Mouse (Mus musculus) B cell, adult (primary cell): ENCODE data around the gene Dctn1. TPM values are rescaled to one million over a fixed set of nuclear protein-coding genes. Genes with fewer than 3 reads are reported as not detected.

ENCODE experiments used
- total RNA-seq: library from RNA; stranded (reverse); gene quantifications from 4 replicates; pipeline ENCODE4 v1.2.4, GENCODE M21; 2023; ENCODE audit not compliant: inconsistent age

Gene Dctn1
- total RNA-seq = 108 to 117 TPM (median 110 TPM) in 4 replicates

GRCm38 (mm10) chr6:83165607-83166242 is at the start of gene Dctn1:
Gene Dctn1 (plus strand): TSS chr6:83165920.

GRCm38 (mm10) chr6:83120930-83121862 is 44.5 kb upstream of the Dctn1 start, which contains the start of gene Wbp1:
Gene Wbp1 (minus strand): TSS chr6:83121559.

GRCm38 (mm10) chr6:83125331-83125730 is 40.4 kb upstream of the Dctn1 start, which contains the start of gene Ino80b:
Gene Ino80b (minus strand): TSS chr6:83125431.

GRCm38 (mm10) chr6:83134951-83135513 is 30.7 kb upstream of the Dctn1 start, which contains the start of gene Rtkn:
Gene Rtkn (plus strand): TSS chr6:83135463.

GRCm38 (mm10) chr6:83156259-83156684 is 9.4 kb upstream of the Dctn1 start, which contains the start of the genes Wdr54 and 1700003E16Rik:
Gene Wdr54 (minus strand): TSS chr6:83156397.
Gene 1700003E16Rik (plus strand): TSS chr6:83156404.

GRCm38 (mm10) chr6:83219814-83220213 is 54.1 kb downstream of the Dctn1 start, which contains the start of gene Slc4a5:
Gene Slc4a5 (plus strand): TSS chr6:83219828.

Other genes with a start within 250 kb of the Dctn1 start
- 0.24 to 0.64 TPM (median 0.47 TPM) in 4 replicates for gene Sema4f, start 226.2 kb upstream of the Dctn1 start, total RNA-seq
- gene M1ap, start 219.0 kb upstream of the Dctn1 start, total RNA-seq = 4.1 to 6.3 TPM (median 4.5 TPM) in 4 replicates
- 27.3 to 33.2 TPM (median 32.8 TPM) in 4 replicates for gene Dok1, start 132.4 kb upstream of the Dctn1 start, total RNA-seq
- 0.39 to 1.2 TPM (median 0.51 TPM) in 4 replicates for gene Loxl3, start 131.7 kb upstream of the Dctn1 start, total RNA-seq
- 361 to 403 TPM (median 382 TPM) in 4 replicates for gene Aup1, start 111.4 kb upstream of the Dctn1 start, total RNA-seq
- gene Htra2, start 110.6 kb upstream of the Dctn1 start, total RNA-seq = 50.0 to 64.9 TPM (median 56.3 TPM) in 4 replicates
- 9.5 to 12.1 TPM (median 10.8 TPM) in 4 replicates for gene Dqx1, start 108.1 kb upstream of the Dctn1 start, total RNA-seq
- gene Tlx2, start 95.6 kb upstream of the Dctn1 start, total RNA-seq = not detected in 4 replicates
- 16.8 to 24.7 TPM (median 20.9 TPM) in 4 replicates for gene Pcgf1, start 88.1 kb upstream of the Dctn1 start, total RNA-seq
- gene Lbx2, start 79.6 kb upstream of the Dctn1 start, total RNA-seq = not detected in 4 replicates
- 15.9 to 23.6 TPM (median 20.1 TPM) in 4 replicates for gene Ccdc142, start 64.3 kb upstream of the Dctn1 start, total RNA-seq
- 12.3 to 14.3 TPM (median 13.3 TPM) in 4 replicates for gene Gm42688, start 64.3 kb upstream of the Dctn1 start, total RNA-seq
- gene Mrpl53, start 56.9 kb upstream of the Dctn1 start, total RNA-seq = 22.1 to 28.8 TPM (median 25.2 TPM) in 4 replicates
- gene Mogs, start 50.4 kb upstream of the Dctn1 start, total RNA-seq = 35.5 to 44.3 TPM (median 37.7 TPM) in 4 replicates
- gene Wbp1, start 44.4 kb upstream of the Dctn1 start, total RNA-seq = 40.0 to 48.2 TPM (median 45.4 TPM) in 4 replicates
- 26.3 to 31.9 TPM (median 30.7 TPM) in 4 replicates for gene Ino80b, start 40.5 kb upstream of the Dctn1 start, total RNA-seq
- gene Rtkn, start 30.5 kb upstream of the Dctn1 start, total RNA-seq = not detected in 4 replicates
- 1.2 to 2.5 TPM (median 1.3 TPM) in 4 replicates for gene Wdr54, start 9.5 kb upstream of the Dctn1 start, total RNA-seq
- not detected in 4 replicates for gene 1700003E16Rik, start 9.5 kb upstream of the Dctn1 start, total RNA-seq
- gene Slc4a5, start 53.9 kb downstream of the Dctn1 start, total RNA-seq = not detected in 4 replicates
- 14.9 to 17.3 TPM (median 16.1 TPM) in 4 replicates for gene Mthfd2, start 160.0 kb downstream of the Dctn1 start, total RNA-seq
- gene Mob1a, start 160.1 kb downstream of the Dctn1 start, total RNA-seq = 140 to 161 TPM (median 148 TPM) in 4 replicates
- gene Bola3, start 183.2 kb downstream of the Dctn1 start, total RNA-seq = 34.6 to 47.8 TPM (median 38.6 TPM) in 4 replicates